Mouse (Mus musculus): Measurements from ENCODE around the gene Atxn7l1.

Atxn7l1 gene

GRCm38 (mm10) chr12:33147497-33148267, at the start of gene Atxn7l1:
TSS of gene Atxn7l1 (plus strand) at chr12:33147693.
- DNase-seq: peak; percentile 95 to 97

GRCm38 (mm10) chr12:33101627-33102026, 45.9 kb upstream of the Atxn7l1 start:
- DNase-seq: no peak

- no peak for DNase-seq
Measured at GRCm38 (mm10) chr12:33102342-33103115, 45.0 kb upstream of the Atxn7l1 start.

GRCm38 (mm10) chr12:33105724-33106123, 41.8 kb upstream of the Atxn7l1 start:
- peak in 1 of 2 experiments; percentile 33 for DNase-seq

- no peak for DNase-seq
Measured at GRCm38 (mm10) chr12:33106438-33107167, 40.9 kb upstream of the Atxn7l1 start.

- peak; percentile 27 to 33 for DNase-seq
Measured at GRCm38 (mm10) chr12:33109531-33109930, 38.0 kb upstream of the Atxn7l1 start.

GRCm38 (mm10) chr12:33110894-33111471, 36.5 kb upstream of the Atxn7l1 start:
- DNase-seq: peak in 1 of 2 experiments; percentile 20

- no peak for DNase-seq
Measured at GRCm38 (mm10) chr12:33118624-33119301, 28.7 kb upstream of the Atxn7l1 start.

GRCm38 (mm10) chr12:33125594-33126227, 21.8 kb upstream of the Atxn7l1 start:
- DNase-seq: no peak

- no peak for DNase-seq
Measured at GRCm38 (mm10) chr12:33126243-33126642, 21.2 kb upstream of the Atxn7l1 start.

- no peak for DNase-seq
Measured at GRCm38 (mm10) chr12:33128121-33128520, 19.4 kb upstream of the Atxn7l1 start.

- no peak for DNase-seq
Measured at GRCm38 (mm10) chr12:33128702-33129101, 18.8 kb upstream of the Atxn7l1 start.

- DNase-seq: no peak
Measured at GRCm38 (mm10) chr12:33129410-33129809, 18.1 kb upstream of the Atxn7l1 start.

- DNase-seq: peak in 1 of 2 experiments; percentile 10
Measured at GRCm38 (mm10) chr12:33130401-33130800, 17.1 kb upstream of the Atxn7l1 start.

- DNase-seq: no peak
Measured at GRCm38 (mm10) chr12:33131796-33132195, 15.7 kb upstream of the Atxn7l1 start.

- no peak for DNase-seq
Measured at GRCm38 (mm10) chr12:33137857-33138256, 9.6 kb upstream of the Atxn7l1 start.

- no peak for DNase-seq
Measured at GRCm38 (mm10) chr12:33139083-33139482, 8.4 kb upstream of the Atxn7l1 start.

GRCm38 (mm10) chr12:33144456-33144855, 3.0 kb upstream of the Atxn7l1 start:
- no peak for DNase-seq

GRCm38 (mm10) chr12:33146622-33147433, 665 bp upstream of the Atxn7l1 start:
- no peak for DNase-seq

- no peak for DNase-seq
Measured at GRCm38 (mm10) chr12:33149544-33150190, 2.2 kb downstream of the Atxn7l1 start.
